Mouse (Mus musculus) heart, postnatal 10 days (tissue): ENCODE results near the gene Cnih1. TPM values are rescaled to one million over a fixed set of nuclear protein-coding genes. Genes with fewer than 3 reads are reported as not detected.
"Not testable (repeated sequence)": the region's sequence is repeated elsewhere in the genome, so short reads cannot be mapped to it uniquely, and the experiment has no call there.

ENCODE experiments used
- DNase-seq, 2 experiments: peaks; one replicate each; pipeline ENCODE4 v3.0.0; 2021
- intact Hi-C: fragments of 180-260 bp; cut with DNase I; formaldehyde crosslinking; loops from one replicate; pipeline ENCODE4 v1.15.1; 2025
- total RNA-seq, 2 experiments: library from RNA; stranded (reverse); gene quantifications; 2 replicates each; pipeline ENCODE4 v1.2.3; 2021

Cnih1 gene
- total RNA-seq, 2 experiments from 2014 or later = 54.5 to 62.6 TPM

DNA sequence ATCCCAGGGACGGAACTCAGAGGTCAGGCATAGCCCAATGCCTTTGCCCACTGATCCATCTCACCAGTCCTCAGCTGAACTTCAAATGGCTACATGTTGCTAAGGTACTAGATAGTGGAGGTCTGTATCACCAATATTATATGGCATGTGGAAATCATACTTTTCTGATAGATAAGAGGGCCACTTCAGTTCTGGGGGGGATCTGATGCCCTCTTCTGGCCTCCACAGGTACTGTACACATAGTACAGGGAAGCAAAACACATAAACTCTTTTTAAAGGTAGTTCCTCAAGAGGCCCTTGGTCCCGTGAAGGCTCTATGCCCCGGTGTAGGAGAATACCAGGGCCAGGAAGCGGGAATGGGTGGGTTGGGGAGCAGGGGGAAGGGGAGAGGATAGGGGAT lies 2.1 kb upstream of the Cnih1 start:
- intact Hi-C loops = no loop called here
- no peak for DNase-seq

DNA sequence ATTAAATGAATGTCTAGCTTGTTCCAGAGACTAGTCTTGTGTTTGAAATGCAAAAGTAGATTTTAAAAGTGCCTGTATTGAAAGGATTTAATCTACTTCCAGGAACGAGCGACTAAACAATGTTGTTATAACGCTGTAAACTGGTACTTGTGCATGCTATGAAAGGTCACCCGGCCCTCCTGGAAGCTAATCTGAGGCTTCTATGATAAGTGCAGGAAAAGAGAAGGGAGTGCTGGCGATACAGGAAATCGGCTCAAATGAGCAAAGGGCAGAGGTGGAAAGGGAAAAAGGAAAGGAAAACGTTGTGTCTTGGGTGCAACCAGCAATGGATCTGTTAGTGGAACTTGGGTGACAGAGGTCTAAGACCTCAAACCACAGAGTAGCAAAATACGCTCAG lies 292 bp upstream of the Cnih1 start:
- DNase-seq = no peak
- intact Hi-C loops = loop anchor here (1.0 kb wide), 1 partner anchor 28 kb away; the partner anchor contains the start of gene Cdkn3

DNA sequence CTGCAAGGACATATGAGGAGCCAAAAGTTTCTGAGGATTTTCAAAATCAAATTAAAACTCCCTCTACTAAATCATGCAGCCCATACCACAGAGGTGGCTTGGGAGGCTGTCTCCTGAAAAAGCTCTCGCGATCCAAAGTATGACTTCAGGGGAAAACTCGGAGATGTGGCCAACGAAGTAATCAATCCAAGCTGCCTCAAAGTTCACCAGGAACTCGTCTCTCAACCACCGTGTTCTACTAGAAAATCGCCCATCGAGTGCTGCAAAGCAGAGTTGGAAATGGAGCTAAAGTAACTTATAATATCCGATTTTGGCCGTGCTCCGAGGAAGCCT lies 791 bp downstream of the Cnih1 start:
- intact Hi-C loops = no loop called here
- no peak for DNase-seq

GRCm38 (mm10) chr14:46785247-46785646 lies 3.0 kb downstream of the Cnih1 start:
- no peak for DNase-seq
- intact Hi-C loops = no loop called here

GRCm38 (mm10) chr14:46783327-46783926 lies 4.8 kb downstream of the Cnih1 start:
- intact Hi-C loops = no loop called here
- no peak for DNase-seq

- intact Hi-C loops = no loop called here
Observed at GRCm38 (mm10) chr14:46782187-46782828, 5.9 kb downstream of the Cnih1 start.

DNA sequence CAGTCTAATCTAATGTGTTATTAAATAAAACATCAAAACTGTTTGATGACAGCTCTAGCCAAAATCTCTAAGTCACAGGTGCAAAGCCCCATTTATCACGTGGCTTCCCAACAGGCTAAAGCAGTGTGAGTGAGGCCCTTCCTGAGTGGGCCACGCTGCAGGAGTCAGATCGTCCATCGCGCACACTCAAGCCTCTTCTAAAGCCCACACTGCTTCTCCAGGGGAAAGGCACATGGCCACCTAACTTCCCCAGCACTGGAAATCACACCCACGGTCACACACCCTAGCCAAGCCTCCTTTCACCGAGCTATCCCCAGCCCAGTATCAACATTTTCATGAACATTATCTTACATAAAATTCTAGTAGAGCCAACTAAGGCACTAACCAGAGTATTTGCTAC lies 7.1 kb downstream of the Cnih1 start:
- intact Hi-C loops = no loop called here
- no peak for DNase-seq

More at GRCm38 (mm10) chr14:46782187-46782828, 5.9 kb downstream of the Cnih1 start:
- DNase-seq = no peak

GRCm38 (mm10) chr14:46779217-46779616 lies 9.0 kb downstream of the Cnih1 start:
- intact Hi-C loops = no loop called here

GRCm38 (mm10) chr14:46778756-46779155 lies 9.5 kb downstream of the Cnih1 start:
- intact Hi-C loops = no loop called here
- DNase-seq = no peak

More at GRCm38 (mm10) chr14:46779217-46779616, 9.0 kb downstream of the Cnih1 start:
- DNase-seq = no peak

- intact Hi-C loops = no loop called here
- no peak for DNase-seq
Observed at GRCm38 (mm10) chr14:46770036-46770435, 18.2 kb downstream of the Cnih1 start.

DNA sequence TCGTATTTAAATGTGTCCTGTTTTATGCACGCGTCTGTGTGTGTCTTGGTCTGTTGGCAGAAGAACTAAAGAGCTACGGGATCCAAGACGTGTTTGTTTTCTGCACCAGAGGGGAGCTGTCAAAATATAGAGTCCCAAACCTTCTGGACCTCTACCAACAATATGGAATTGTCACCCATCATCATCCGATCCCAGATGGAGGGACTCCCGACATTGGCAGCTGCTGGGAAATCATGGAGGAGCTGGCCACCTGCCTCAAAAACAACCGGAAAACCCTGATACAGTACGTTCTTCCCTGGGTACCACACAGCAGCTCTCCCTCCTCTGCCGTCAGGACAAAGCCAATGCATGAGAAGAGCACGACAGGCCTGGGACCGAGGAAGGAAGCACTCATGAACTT lies 21.1 kb downstream of the Cnih1 start:
- DNase-seq = no peak
- intact Hi-C loops = no loop called here

DNA sequence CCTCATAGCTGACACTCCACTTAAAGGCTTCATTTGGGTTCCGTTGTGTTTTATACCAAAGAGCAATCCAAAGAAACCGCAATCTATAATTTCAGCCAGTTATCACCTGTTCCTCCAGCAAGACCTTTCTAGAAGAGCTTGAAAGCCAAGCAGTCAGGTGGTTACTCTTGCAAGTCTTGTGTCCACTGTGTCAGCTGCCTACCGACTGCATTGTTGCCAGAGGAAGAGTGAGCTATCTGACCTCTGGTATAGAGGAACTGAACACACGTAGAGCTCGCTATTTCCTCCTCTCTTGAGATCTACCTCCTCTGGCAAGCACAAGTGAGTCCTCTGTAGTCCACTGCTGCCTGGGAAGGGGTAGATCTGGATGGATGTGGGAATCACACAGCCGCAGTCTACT lies 27.0 kb downstream of the Cnih1 start:
- intact Hi-C loops = no loop called here
- DNase-seq = peak in 1 of 2 experiments; percentile 10

DNA sequence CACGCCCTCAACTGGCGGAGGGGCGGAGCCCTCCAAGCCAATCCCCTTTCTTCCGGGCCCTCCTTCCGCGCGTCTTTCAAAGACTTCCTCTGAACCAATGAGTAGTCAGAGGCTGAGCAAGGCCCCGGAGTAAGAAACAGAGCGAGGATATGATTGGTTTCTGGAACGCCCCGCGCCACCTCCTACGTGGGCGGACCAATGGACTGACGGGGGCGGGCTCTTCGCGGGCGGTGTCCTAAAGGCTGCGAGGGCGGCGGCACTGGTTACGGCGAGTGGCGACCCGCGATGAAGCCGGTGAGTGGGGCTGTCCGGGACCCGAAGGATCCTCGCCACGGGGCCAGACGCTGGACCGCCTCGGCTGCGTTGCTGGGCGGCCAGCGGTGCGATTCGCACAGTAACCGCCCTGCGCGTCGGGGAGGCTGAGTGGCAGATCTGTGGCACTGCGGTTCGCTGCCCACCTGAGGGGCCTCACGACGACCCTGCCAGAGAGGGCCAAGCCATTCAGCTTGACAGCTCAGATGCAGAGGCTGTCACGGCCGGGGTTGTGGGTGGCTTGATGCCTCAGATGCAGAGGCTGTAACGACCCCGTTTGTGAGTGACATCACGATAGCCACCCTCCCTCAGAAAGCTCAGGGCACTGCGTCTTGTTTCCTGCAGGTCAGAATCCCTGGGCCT lies 27.7 kb downstream of the Cnih1 start, which contains the start of gene Cdkn3:
Cdkn3 (plus strand) TSS at position 187 of the 675 bp plus-strand sequence.
- intact Hi-C loops = loop anchor here (1.0 kb wide), 1 partner anchor 28 kb away; the partner anchor contains the start of gene Cnih1
- peak; percentile 94 to 96 for DNase-seq

DNA sequence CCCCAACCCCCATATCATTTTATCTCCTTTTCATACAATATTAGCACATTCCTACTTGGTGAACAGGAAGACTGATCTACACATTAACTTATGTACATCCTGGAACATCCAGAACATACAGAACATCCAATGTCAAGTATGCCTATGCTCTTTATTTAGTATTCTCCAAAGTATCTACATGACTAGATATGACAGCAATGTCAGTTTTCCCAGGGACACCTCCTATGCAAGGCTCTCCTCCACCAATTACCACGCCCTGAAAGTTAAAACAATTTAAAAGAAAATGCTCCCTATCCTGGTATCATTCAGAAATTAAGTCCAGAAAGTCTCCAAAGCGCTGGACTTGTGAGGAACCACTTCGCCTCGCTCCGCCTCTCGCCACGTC lies 28.2 kb downstream of the Cnih1 start:
- no peak for DNase-seq

DNA sequence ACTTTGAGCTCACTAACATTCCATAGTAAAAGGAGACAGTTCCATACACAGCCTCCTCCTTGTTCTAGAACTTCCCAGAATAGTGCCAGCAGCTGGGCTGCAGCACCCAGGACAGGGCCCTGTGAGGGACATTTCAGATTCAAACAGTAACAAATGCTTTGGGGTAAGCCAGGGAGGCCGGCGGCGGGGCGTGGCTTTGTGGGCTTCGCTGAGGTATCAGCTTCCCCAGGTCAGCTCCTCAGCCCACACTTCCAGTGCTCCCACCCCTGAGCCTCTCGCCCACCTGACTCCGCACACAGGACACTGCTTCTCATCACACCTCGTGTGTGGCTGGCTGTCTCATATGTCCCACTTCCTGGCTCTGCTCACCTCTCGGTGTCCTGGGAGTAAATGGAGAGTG lies 30.5 kb downstream of the Cnih1 start:
- intact Hi-C loops = no loop called here
- no peak for DNase-seq

More for the DNA sequence above, 28.2 kb downstream of the Cnih1 start:
- intact Hi-C loops = loop anchor here (1.0 kb wide), 1 partner anchor 28 kb away; the partner anchor contains the start of gene Cnih1

- no peak for DNase-seq
- intact Hi-C loops = no loop called here
Observed at GRCm38 (mm10) chr14:46755851-46756250, 32.4 kb downstream of the Cnih1 start.

- DNase-seq, intact Hi-C loops: not testable (repeated sequence)
Observed at GRCm38 (mm10) chr14:46754371-46754770, 33.8 kb downstream of the Cnih1 start.

- DNase-seq = no peak
- intact Hi-C loops = no loop called here
Observed at GRCm38 (mm10) chr14:46745413-46745812, 42.8 kb downstream of the Cnih1 start.

GRCm38 (mm10) chr14:46742674-46743073 lies 45.5 kb downstream of the Cnih1 start:
- intact Hi-C loops = no loop called here

GRCm38 (mm10) chr14:46737346-46737745 lies 50.9 kb downstream of the Cnih1 start:
- intact Hi-C loops, DNase-seq: not testable (repeated sequence)

More at GRCm38 (mm10) chr14:46742674-46743073, 45.5 kb downstream of the Cnih1 start:
- DNase-seq = no peak

GRCm38 (mm10) chr14:46736366-46736765 lies 51.8 kb downstream of the Cnih1 start:
- no peak for DNase-seq
- intact Hi-C loops = no loop called here
